Mouse (Mus musculus): ENCODE data around the gene Daam1. TPM values are rescaled to one million over a fixed set of nuclear protein-coding genes. Genes with fewer than 3 reads are reported as not detected.

Daam1 gene
- polyA plus RNA-seq, 1 experiment from 2014 or later = 9.4 TPM

GRCm38 (mm10) chr12:71809550-71809949 lies 21.3 kb upstream of the Daam1 start:
- no peaks in the 10 kb centered on the region for H3K36me3 ChIP-seq
- no peak for ATAC-seq (replicated peaks; ENCODE audit: low FRiP score)
- 89% methylated on average over 3 of the region's 3 CpGs for WGBS

GRCm38 (mm10) chr12:71812567-71812966 lies 18.3 kb upstream of the Daam1 start:
- 89% methylated on average over 14 of the region's 14 CpGs for WGBS
- no peak overlapping the region for H3K27ac ChIP-seq
- H3K4me1 ChIP-seq = peaks cover 8% of the 10 kb centered on the region
- H3K36me3 ChIP-seq = no peaks in the 10 kb centered on the region
- H3K9me3 ChIP-seq (replicated peaks) = no peaks in the 10 kb centered on the region
- no peak overlapping the region for H3K9ac ChIP-seq
- H3K4me2 ChIP-seq = no peak overlapping the region
- no peak overlapping the region for H3K4me3 ChIP-seq (replicated peaks)
- no peak for ATAC-seq (replicated peaks; ENCODE audit: low FRiP score)
- H3K27me3 ChIP-seq = no peaks in the 10 kb centered on the region

More at GRCm38 (mm10) chr12:71809550-71809949, 21.3 kb upstream of the Daam1 start:
- Histone ChIP-seq H3K27me3 (no peaks in the 10 kb centered on the region), H3K27ac (no peak overlapping the region), H3K9ac (no peak overlapping the region), H3K9me3 (replicated peaks) (no peaks in the 10 kb centered on the region), H3K4me1 (peaks cover 8% of the 10 kb centered on the region), H3K4me2 (no peak overlapping the region), H3K4me3 (replicated peaks) (no peak overlapping the region)

GRCm38 (mm10) chr12:71813251-71813650 lies 17.6 kb upstream of the Daam1 start:
- H3K4me1 ChIP-seq = peaks cover 8% of the 10 kb centered on the region
- WGBS = 87% methylated on average over 9 of the region's 9 CpGs
- H3K4me3 ChIP-seq (replicated peaks) = no peak overlapping the region
- no peaks in the 10 kb centered on the region for H3K9me3 ChIP-seq (replicated peaks)
- H3K9ac ChIP-seq = no peak overlapping the region
- ATAC-seq (replicated peaks; ENCODE audit: low FRiP score) = no peak
- H3K36me3 ChIP-seq = no peaks in the 10 kb centered on the region
- H3K27me3 ChIP-seq = no peaks in the 10 kb centered on the region
- no peak overlapping the region for H3K4me2 ChIP-seq
- no peak overlapping the region for H3K27ac ChIP-seq

- Histone ChIP-seq H3K4me2 (no peak overlapping the region), H3K27me3 (no peaks in the 10 kb centered on the region), H3K4me3 (replicated peaks) (no peak overlapping the region), H3K36me3 (no peaks in the 10 kb centered on the region), H3K4me1 (peaks cover 8% of the 10 kb centered on the region), H3K27ac (no peak overlapping the region), H3K9ac (no peak overlapping the region), H3K9me3 (replicated peaks) (no peaks in the 10 kb centered on the region)
- no peak for ATAC-seq (replicated peaks; ENCODE audit: low FRiP score)
- WGBS = 46% methylated on average over 7 of the region's 7 CpGs
Observed at GRCm38 (mm10) chr12:71813761-71814160, 17.1 kb upstream of the Daam1 start.

- no peak overlapping the region for H3K27ac ChIP-seq
- peaks cover 3% of the 10 kb centered on the region; the same call in 1 of the 2 replicates for H3K4me1 ChIP-seq
- H3K4me2 ChIP-seq = no peak overlapping the region
- 83% methylated on average over 5 of the region's 5 CpGs for WGBS
- ATAC-seq (replicated peaks; ENCODE audit: low FRiP score) = no peak
- H3K9ac ChIP-seq = no peak overlapping the region
- H3K36me3 ChIP-seq = no peaks in the 10 kb centered on the region
- no peaks in the 10 kb centered on the region for H3K27me3 ChIP-seq
- no peak overlapping the region for H3K4me3 ChIP-seq (replicated peaks)
- H3K9me3 ChIP-seq (replicated peaks) = no peaks in the 10 kb centered on the region
Observed at GRCm38 (mm10) chr12:71820094-71820493, 10.8 kb upstream of the Daam1 start.

- H3K27me3 ChIP-seq = 0 out of 2 replicates have a peak, but pooled peaks cover 2% of the 10 kb centered on the region
- ATAC-seq (replicated peaks; ENCODE audit: low FRiP score) = no peak
- H3K9me3 ChIP-seq (replicated peaks) = no peaks in the 10 kb centered on the region
- peaks cover 3% of the 10 kb centered on the region; the same call in 1 of the 2 replicates for H3K4me1 ChIP-seq
- 90% methylated on average over 5 of the region's 5 CpGs for WGBS
- H3K4me2 ChIP-seq = no peak overlapping the region
- no peaks in the 10 kb centered on the region for H3K36me3 ChIP-seq
- H3K9ac ChIP-seq = no peak overlapping the region
- no peak overlapping the region for H3K4me3 ChIP-seq (replicated peaks)
- no peak overlapping the region for H3K27ac ChIP-seq
Observed at GRCm38 (mm10) chr12:71821272-71821671, 9.6 kb upstream of the Daam1 start.

- H3K9ac ChIP-seq = no peak overlapping the region
- 0 out of 2 replicates have a peak, but pooled peaks cover 2% of the 10 kb centered on the region for H3K27me3 ChIP-seq
- H3K36me3 ChIP-seq = no peaks in the 10 kb centered on the region
- H3K9me3 ChIP-seq (replicated peaks) = no peaks in the 10 kb centered on the region
- H3K4me2 ChIP-seq = no peak overlapping the region
- 60% methylated on average over 8 of the region's 8 CpGs for WGBS
- ATAC-seq (replicated peaks; ENCODE audit: low FRiP score) = no peak
- H3K4me3 ChIP-seq (replicated peaks) = no peak overlapping the region
- peaks cover 3% of the 10 kb centered on the region; the same call in 1 of the 2 replicates for H3K4me1 ChIP-seq
- no peak overlapping the region for H3K27ac ChIP-seq
Observed at GRCm38 (mm10) chr12:71821743-71822142, 9.1 kb upstream of the Daam1 start.

- Histone ChIP-seq H3K36me3 (no peaks in the 10 kb centered on the region), H3K27me3 (peaks cover 9% of the 10 kb centered on the region; the same call in 1 of the 2 replicates), H3K9me3 (replicated peaks) (no peaks in the 10 kb centered on the region), H3K4me1 (peaks cover 3% of the 10 kb centered on the region; the same call in 1 of the 2 replicates), H3K27ac (no peak overlapping the region), H3K4me3 (replicated peaks) (no peak overlapping the region), H3K4me2 (no peak overlapping the region), H3K9ac (no peak overlapping the region)
- WGBS = 80% methylated on average over 6 of the region's 6 CpGs
- no peak for ATAC-seq (replicated peaks; ENCODE audit: low FRiP score)
Observed at GRCm38 (mm10) chr12:71824927-71825326, 6.0 kb upstream of the Daam1 start.

GRCm38 (mm10) chr12:71830139-71830538 lies 739 bp upstream of the Daam1 start:
- no peak overlapping the region for H3K27ac ChIP-seq
- peaks cover 20% of the 10 kb centered on the region for H3K4me1 ChIP-seq
- H3K27me3 ChIP-seq = peaks cover 9% of the 10 kb centered on the region; the same call in 1 of the 2 replicates
- peak overlapping the region; percentile 91 for H3K4me3 ChIP-seq (replicated peaks)
- H3K4me2 ChIP-seq = peak overlapping the region; percentile 61
- 14% methylated on average over 10 of the region's 10 CpGs for WGBS
- H3K9ac ChIP-seq = peak overlapping the region; percentile 56
- no peaks in the 10 kb centered on the region for H3K36me3 ChIP-seq
- ATAC-seq (replicated peaks; ENCODE audit: low FRiP score) = no peak
- no peaks in the 10 kb centered on the region for H3K9me3 ChIP-seq (replicated peaks)

GRCm38 (mm10) chr12:71831258-71832087 lies 595 bp downstream of the Daam1 start:
- Histone ChIP-seq H3K27me3 (peaks cover 7% of the 10 kb centered on the region; the same call in 1 of the 2 replicates), H3K9me3 (replicated peaks) (no peaks in the 10 kb centered on the region), H3K4me2 (peak overlapping the region; percentile 78), H3K36me3 (no peaks in the 10 kb centered on the region), H3K9ac (peak overlapping the region; percentile 78), H3K4me1 (peaks cover 20% of the 10 kb centered on the region), H3K27ac (peak overlapping the region; percentile 96), H3K4me3 (replicated peaks) (peak overlapping the region; percentile 91)
- WGBS = under 1% methylated on average over 59 of the region's 59 CpGs
- peak; percentile 62 for ATAC-seq (replicated peaks; ENCODE audit: low FRiP score)

- 0% methylated on average over 12 of the region's 12 CpGs for WGBS
Observed at GRCm38 (mm10) chr12:71832225-71832624, 1.3 kb downstream of the Daam1 start.

GRCm38 (mm10) chr12:71834041-71834440 lies 3.2 kb downstream of the Daam1 start:
- no peak for ATAC-seq (replicated peaks; ENCODE audit: low FRiP score)
- Histone ChIP-seq H3K4me1 (peaks cover 32% of the 10 kb centered on the region), H3K27me3 (no peaks in the 10 kb centered on the region; the same call in 1 of the 2 replicates), H3K4me2 (no peak overlapping the region), H3K4me3 (replicated peaks) (no peak overlapping the region), H3K27ac (no peak overlapping the region), H3K9me3 (replicated peaks) (no peaks in the 10 kb centered on the region), H3K36me3 (no peaks in the 10 kb centered on the region), H3K9ac (no peak overlapping the region)
- 83% methylated on average over 7 of the region's 7 CpGs for whole genome bisulfite sequencing

More at GRCm38 (mm10) chr12:71832225-71832624, 1.3 kb downstream of the Daam1 start:
- Histone ChIP-seq H3K27me3 (peaks cover 3% of the 10 kb centered on the region; the same call in 1 of the 2 replicates), H3K9me3 (replicated peaks) (no peaks in the 10 kb centered on the region), H3K27ac (no peak overlapping the region), H3K9ac (peak overlapping the region; percentile 78), H3K4me3 (replicated peaks) (peak overlapping the region; percentile 91), H3K36me3 (no peaks in the 10 kb centered on the region), H3K4me2 (peak overlapping the region; percentile 78), H3K4me1 (peaks cover 20% of the 10 kb centered on the region)
- ATAC-seq (replicated peaks; ENCODE audit: low FRiP score) = no peak

Data from kidney, embryonic 15.5 days (tissue).